Mouse (Mus musculus) CD4-positive, CD25-positive, alpha-beta regulatory T cell, adult 4 months (primary cell): ENCODE measurements around the gene Spcs3. TPM values are rescaled to one million over a fixed set of nuclear protein-coding genes. Genes with fewer than 3 reads are reported as not detected.
"Not testable (repeated sequence)": the region's sequence is repeated elsewhere in the genome, so short reads cannot be mapped to it uniquely, and the experiment has no call there.

Experiments used
- ATAC-seq: one replicate; pipeline ENCODE4 v1.8.0; 2017
- polyA plus RNA-seq, 2 experiments: library from polyadenylated mRNA; unstranded; fragments of 100-300 nt; shearing (Covaris generic); gene quantifications; one replicate each; pipeline ENCODE4 v1.2.1; 2017

Spcs3 gene
- 100 to 1,000 TPM; 114 to 129 TPM for polyA plus RNA-seq

DNA sequence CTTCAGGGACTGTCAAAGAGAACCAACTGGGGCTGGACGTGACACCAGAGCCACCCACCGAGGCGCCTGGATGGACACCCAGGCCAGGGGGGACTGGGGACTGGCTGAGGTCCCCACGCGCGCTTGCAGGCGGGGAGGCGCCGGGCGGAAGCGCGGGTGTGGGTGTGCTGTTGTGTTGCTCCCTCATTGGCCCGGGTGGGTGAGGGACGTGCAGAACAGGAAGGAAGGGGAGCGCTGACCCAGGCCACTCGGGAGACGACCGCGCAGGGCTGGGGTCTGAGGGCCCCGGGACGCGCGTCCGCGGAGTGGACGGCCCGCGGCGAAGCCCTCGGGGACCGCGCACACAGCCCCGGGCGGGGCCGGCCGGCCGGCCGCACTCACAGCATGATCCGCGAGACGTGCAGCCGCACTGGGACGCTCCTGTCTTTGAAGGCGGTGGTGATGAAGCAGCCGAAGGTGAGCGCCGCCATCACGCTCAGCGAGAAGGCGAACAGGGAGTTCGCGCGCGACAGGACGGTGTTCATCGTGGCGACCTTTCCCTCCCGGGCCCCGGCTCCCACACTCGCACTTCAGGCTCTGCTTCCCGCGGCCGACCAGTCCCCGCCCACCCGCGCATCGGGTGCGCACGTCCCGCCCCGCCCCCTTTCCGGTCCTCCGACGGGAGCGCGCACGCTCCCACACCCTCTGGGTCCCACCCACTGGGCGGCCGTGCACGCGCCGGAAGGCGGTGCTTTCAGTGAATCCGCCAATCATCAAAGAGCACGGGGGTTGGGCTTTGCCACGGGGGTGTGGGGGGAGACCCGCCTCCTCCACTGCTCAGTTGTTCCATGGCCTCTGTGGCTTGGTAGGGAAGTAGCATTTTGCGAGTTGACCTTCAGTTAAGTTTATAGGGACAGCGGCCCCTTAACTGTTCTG is at the start of gene Spcs3, which contains the start of gene Asb5:
Gene Spcs3, minus strand, starts transcription at position 617 of the 915 bp plus-strand sequence.
Gene Asb5, plus strand, starts transcription at position 199 of the 915 bp plus-strand sequence.
- peak; percentile 84 for ATAC-seq

DNA sequence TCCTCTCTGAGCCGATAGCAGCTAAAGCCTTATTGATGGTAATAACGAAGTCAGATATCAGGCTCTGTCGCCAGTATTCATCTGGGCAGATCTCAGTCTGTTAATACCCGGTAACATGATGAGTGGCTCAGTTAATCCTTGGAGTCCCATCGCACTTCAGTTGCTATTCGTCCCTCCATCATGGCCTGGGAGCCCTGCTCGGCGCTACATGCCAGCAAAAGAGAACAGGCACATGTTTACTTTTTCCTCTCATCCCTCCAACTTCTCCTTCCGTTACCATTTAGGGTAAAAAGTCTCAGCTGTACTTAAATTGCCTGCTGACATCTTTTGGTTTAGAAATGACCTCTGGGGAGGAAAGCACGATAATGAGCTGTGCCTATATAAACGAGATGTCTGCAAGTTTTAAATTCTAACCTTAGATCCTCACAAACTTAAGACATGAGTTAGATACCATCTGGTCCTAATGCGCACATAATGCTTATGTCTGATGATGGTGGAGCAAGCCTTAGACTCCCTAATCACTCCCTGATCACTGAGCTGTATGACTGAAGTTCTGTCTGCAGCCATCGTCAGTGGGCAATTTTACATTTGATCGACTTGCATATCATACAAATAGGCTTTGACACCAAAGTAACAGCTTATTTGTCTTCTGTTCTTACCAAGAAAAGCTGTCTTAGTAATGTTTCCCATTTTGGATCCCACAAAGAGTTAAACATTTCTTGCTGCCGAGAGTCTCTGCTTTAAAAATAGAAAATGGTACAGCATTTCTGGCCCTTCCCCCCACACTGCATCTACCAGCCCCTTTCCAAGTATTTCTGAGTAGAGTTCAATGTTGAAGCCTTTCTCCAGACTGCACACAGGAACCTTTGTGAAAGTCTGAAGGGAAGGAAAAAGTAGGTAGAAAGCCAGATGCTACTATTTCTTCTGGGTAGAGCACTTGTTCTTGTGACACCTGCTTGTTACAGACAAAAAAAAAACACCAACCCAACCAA is 41.1 kb upstream of the Spcs3 start:
- no peak for ATAC-seq

DNA sequence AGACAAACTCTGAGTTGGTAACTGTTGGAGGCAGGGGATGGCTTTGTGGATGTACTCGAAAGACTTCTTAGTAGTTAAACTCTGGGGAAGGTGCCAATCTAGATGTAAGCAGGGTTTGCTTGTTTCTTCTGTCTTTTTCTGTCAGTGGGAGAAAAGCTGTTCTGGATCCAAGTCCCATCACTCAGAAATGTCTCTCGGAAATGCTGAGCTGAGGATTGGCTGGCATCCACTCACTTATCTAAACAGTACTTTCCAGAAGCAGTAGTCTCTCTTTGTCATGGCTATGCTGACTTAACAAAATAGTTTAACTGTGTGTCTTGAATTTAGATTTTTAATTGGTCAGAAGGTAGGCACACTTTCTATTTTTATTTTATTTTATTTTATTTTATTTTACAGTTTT is 37.4 kb upstream of the Spcs3 start:
- no peak for ATAC-seq

DNA sequence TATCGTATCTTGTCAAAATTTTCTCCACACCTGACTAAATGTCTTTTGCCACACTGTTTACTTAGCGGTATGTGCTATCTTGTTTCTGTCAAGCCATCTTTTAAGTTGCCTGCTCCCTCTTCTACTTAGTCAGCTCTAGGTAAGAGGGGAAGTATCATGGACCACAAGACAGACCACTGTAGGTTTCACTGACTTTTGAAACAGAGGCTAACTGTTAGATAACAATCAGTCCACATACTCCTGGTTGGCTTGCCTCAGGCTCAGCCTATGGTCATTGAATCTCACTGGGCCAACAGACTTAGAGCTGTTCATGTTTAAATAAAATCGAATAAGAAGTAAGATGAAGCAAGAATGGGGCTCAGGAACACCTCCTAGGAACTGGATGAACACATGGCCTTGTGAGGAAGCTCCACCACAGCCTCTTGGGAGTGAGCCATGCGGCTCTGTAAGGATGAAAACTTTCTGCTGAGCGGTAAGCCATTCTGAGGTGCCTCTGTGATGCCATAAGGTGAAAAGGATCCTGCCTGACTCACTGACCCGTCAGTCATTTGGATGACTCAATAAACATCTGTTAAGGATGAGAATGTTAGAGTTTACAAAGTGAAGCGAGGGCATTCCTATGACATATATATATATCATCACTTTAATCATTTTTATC is 35.9 kb upstream of the Spcs3 start:
- ATAC-seq: no peak

DNA sequence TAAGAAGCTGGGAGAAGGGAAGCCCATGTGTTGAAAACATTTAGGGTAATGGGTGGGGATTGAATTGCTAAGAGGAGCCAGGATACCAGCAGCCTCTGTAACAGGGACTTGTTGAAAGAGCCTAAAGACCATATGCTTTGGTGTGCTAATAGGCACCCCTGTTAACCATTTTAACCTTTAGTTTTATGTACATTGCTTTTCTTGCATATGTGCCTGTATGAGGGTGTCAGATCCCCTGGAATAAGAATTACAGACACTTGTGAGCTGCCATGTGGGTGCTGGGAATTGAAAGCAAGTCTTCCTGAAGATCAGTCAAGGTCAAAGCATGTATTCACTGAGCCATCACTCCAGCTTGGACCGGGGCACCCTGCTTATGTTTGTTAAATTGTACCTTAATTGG is 35.4 kb upstream of the Spcs3 start:
- ATAC-seq: no peak

DNA sequence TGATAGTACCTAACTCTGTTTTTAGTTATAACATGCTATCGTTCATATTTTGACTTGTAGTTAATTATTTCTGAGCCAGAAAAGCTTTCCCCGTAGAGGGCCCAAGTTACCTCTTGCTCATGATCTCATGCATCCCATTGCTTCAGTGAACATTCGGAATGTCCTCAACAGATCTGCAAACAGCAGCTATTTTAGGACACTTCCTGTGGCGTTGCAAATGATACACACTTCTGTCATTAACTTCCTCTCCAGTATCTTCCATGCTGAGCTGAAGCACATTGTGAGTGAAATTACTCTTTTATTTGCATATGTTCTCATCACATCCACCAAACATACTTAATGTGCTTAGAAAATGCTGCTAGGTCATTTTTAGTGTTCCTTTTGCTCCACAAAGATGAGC is 32.3 kb upstream of the Spcs3 start:
- no peak for ATAC-seq

DNA sequence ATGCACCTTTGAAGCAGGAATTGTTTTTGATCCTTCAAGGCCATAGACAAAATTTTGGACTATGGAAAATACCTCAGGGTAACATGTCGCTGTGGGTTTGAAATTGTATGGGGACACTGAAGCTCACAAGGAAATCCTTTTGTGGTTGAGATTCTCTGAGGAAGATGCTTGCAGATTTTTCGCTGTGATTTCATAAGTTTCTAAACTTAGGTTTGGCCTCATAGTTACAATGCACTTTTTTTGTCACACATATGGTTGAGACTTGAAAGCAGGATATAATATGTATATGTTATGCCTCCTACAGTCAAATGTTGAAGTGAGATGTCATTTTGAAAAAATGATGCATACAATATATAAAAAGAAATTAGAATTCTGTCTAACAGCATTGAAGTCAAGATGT is 25.1 kb upstream of the Spcs3 start:
- ATAC-seq: no peak

DNA sequence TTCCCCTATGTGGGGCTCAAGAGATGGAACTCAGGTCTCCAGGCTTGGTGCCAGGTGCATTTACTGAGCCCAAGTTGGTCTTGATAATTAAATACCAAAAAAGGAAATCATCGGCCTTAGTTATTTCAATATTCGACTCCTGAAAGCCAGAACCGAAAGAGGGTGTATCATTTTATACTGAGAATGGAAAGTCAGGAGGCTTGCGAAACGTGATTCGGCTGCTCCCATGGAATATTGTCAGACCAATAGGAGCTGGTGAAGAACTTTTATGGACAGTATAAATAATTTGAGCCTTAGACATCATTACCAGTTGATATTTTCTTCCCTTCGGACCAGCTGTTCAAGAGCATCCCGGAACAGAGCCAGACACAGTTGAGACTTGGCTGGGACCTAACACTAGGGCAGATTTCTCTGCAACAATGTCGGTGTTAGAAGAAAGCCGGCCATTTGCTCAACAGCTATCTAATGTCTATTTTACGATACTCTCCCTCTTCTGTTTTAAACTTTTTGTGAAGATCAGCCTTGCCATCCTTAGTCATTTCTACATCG is 20.3 kb upstream of the Spcs3 start:
- no peak for ATAC-seq

DNA sequence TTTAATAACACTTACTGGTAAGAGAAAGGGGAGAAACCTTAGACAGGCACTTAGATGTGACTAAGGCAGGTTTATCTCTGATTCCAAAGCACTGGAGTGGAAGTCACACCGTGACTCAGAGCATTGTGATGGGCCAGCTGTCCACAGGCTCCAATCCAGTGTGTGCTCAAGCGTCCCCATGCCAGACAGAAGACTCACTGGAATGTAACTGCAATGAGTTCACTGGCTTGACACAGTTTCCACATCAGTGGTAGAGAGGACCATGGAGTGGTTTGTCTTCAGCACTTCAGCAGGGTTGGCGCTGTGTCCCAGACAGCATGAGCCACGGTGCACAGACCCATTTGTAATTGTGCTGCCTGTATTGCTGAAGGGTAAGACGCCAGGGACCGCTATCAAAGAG is 18.6 kb upstream of the Spcs3 start:
- no peak for ATAC-seq

DNA sequence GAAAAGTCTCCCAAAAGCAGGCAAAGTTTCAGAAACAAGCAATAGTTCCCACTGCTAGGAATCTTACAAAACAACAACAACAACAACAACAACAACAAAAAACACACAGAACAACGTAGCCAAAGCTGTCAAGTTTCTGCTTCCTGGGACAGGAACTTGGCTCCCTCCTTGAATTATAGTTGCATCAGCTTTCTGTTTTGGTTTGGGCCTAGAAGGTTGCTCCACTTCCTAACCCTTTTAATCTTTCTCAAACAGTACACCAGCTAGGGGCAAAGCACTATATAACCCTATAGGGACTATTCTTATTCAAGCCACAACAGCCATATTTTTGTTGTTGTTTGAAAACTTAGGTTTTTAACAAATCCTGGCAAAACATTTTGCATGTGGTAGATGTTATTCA is 11.5 kb upstream of the Spcs3 start:
- no peak for ATAC-seq

DNA sequence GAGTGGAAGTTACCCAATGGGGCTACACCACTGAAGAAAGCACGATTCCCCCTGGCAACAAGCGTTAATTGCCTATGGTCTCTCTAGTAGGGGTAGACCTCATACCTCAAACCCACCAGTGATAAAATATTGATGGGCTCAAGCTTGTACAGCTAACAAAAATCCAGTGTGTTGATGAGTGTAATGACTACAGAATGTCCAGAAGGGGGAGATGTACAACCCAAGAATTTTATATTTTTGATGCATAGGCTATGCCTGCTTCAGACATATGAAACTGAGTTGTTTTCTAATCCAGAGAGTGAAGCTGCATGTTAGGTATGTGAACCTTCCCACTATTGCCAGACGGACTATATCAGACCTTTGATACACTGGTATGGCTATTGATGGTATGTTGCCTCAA is 7.5 kb upstream of the Spcs3 start:
- peak; percentile 81 for ATAC-seq

DNA sequence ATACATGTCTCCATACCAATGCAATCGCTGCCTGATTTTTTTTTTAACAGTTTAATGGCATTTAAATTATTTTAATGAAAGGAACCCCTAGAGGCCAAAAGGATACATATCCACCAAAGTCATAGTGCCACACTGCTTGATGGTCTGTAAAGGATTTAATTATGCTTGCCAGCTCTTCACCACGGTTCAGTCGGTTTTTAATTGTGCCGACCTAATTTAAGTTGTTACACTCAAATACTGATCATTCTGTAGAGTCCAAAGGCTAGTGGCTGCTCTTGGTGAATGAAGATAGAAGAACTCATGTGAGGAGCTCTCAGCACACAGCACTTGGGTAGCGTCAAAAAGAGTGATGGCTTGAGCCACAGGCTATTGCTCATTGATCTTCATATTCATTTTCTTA is 5.4 kb upstream of the Spcs3 start:
- ATAC-seq: no peak

DNA sequence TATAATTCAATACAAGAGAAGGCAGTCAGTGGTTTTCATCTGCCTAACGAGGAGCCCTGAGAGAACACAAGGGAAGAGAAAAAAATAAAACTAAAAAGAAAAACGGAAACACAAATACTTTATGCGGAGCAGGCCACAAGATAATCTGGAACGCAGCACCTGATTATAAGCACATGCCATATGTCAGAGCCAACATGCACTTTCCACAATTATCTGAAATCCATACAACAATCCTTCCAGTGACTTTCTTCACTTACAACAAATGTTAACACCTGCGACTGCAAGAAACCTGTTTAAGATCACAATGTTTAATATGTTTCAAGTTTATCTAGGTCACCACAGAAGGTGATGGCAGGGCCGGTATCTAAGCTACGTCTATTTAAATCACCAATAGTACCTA is 1.2 kb downstream of the Spcs3 start:
- ATAC-seq: no peak

DNA sequence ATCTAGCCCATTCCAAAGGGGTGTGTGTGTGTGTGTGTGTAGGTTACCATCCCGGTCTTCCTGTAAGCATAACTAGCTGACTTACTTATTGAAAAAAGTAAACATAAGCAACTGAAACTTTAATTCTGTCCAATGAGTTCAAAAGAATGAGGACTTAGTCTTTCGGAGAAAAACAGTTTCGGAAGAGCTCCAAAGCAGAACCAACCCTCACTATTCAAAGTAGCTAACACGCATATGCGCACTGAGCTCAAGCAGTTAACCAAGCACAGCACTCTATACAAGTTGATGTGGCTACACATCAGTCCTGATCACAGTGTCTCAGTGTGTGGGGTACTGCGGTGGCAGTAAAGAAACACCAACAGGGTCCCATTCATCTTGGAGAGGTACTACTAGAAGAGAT is 3.1 kb downstream of the Spcs3 start:
- ATAC-seq: no peak

DNA sequence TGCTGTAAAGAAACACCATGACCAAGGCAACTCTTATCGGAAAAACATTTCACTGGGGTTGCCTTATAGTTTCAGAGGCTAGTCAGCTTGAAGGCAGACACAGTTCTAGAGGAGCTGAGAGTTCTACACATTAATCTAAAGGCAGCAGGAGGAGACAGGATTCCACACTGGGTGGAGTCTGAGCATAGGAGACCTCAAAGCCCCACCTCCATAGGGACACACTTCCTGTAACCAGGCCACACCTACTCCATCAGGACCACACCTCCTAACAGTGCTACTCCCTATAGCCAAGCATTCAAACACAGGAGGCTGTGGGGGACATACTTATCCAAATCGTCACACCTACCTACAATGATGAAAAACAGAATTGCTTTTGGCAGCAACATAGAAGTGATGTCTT is 4.2 kb downstream of the Spcs3 start:
- no peak for ATAC-seq

DNA sequence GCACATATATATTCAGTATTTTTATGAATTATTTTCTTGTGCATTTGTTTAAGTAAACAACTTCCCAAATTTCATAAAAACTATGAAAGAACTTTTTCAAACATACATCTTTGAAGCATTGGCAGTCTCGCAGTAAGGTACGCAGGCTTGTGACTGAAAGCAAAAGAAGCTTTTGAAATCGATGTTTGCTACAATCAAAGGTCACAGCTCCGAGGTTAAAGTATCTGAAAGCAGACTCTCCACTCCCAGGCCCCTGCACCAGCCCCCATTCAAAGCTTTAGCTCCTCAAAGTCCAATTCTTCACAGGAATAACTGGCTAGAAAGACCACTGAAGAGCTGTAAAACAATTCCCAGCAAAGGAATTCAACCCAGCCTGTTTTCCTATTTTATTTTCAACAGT is 9.3 kb downstream of the Spcs3 start:
- ATAC-seq: no peak

DNA sequence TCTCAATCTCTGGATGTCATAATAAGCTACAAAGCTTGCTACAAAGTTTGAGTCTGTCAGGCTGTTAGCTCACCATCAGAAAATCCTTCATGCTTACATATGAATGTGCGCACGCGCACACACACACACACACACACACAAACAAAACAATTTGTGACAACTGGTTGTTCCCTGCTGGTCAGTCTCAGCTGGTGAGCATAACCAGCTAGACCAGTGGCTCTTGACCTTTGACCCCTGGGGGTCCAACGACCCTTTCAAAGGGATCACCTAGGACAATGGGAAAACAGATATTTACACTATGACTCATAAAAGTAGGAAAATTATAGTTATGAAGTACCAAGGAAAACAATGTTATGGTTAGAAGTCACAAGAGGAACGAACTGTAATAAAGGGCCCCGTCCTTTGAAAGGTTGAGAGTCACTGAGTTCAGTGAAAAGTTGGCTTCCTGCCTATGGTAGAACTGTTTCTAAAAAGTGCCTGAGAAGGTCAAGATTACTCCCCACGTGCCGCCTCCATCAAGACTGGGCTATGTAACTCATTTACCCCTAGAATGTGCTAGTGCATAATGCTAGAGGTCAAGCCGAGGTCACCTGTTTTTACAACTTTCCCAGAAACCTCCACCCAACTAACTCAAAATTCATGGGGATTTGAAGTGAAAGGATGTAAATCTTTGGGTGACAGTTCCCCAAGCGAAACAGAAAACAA is 10.9 kb downstream of the Spcs3 start:
- peak; percentile 19 for ATAC-seq

DNA sequence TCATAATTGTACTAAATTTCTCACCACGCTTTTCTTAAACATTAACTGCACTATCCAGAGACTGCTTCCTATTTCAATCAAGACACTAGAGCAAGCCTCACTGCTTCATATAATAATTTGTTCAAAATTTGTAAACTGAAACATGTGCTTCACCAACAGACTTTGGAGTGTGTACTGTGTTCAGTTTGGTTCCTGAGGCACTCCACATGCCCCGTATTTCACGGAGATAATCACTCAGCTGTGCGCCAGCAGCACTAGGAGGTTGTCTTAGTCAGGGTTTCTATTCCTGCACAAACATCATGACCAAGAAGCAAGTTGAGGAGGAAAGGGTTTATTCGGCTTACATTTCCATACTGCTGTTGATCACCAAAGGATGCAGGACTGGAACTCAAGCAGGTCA is 17.6 kb downstream of the Spcs3 start:
- not testable (repeated sequence) for ATAC-seq

DNA sequence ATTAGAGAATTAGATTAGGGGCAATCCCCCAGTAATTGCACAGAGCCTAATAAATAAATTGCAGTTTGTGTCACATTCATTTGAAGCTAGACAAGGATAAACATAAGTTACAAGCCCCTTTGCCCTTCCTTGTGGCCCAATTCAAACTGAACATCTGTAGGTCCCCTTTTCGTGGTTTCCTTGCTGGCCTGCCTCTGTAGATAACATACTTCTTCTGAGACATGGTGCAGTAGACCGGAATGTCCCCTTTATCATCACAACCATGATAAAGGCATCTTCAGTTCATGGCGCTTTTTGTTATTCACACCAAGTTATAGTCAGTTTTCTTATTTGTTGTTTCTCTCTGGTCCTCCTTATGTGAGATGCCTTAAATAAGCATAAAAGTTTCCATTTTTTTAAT is 18.0 kb downstream of the Spcs3 start:
- ATAC-seq: no peak

DNA sequence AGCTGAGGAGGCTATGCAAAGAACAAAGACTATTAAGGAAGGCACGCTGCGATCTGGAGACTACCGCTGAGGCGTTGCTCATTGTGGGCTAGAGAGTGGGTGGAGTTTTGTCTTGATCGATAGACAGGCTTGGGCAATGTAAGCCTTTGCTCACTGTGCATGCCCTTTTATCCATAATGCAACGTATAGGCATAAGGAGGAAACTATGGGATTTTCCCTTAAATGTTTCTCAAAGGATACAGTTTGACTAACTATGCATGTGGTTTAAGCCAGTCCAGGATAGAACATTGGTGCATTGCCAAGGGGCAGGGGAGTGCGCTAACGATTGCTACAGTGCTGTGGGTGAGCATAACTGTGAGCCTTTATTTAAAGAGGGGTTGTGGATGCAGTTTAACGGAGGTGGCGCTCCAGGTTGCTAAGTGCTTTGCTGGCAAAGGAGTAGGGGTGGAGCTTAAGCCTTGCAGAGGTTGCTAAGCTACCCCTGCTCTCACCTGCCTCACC is 20.5 kb downstream of the Spcs3 start:
- ATAC-seq: peak; percentile 53

DNA sequence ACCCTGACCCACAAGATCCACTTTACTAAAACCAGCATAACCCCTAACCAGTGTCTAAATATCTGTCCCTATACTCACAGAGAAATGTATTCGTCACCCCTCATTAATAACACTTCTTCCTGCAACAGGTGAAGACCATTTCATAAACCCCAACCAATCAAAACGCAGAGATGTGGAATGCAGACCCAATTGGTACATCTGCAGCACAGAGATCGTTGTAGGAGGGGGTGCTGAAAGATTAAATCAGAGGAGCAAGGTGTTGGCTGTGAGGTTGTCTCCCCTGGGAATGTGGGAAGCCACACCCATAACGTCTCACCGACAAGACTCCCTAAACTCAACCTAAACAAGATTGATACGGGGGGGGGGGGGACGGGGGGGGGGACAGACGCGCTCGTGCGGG is 21.0 kb downstream of the Spcs3 start:
- ATAC-seq: no peak

DNA sequence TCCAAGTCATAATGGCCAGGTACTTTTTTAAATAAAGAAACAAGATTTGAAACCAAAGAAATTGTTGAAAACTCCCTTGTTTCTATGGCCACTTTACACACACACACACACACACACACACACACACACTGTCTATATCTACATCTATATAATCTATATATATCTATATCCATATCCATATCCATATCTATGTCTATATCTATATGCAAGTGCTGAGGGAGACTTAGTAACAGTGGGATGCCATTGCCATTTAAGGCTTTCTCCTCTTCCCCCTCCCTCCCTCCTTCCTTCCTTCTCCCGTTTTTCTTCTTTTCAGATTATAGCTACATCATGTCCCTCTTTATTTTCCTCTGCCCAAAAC is 21.7 kb downstream of the Spcs3 start:
- ATAC-seq: peak; percentile 9
